Mouse (Mus musculus) ES-Bruce4 (cell line): ENCODE measurements around the gene Mfap1b.

ENCODE experiments used
- CTCF ChIP-seq: IDR thresholded peaks from one replicate; pipeline ENCODE4 v1.8.1; 2011; ENCODE audit warnings: low read depth, low read length
- EP300 ChIP-seq: IDR thresholded peaks from 2 replicates; pipeline ENCODE4 v1.6.1; 2011; ENCODE audit warnings: low read depth, low read length; ENCODE audit not compliant: insufficient read depth
- POLR2A ChIP-seq: IDR thresholded peaks from one replicate; pipeline ENCODE4 v1.8.1; 2011; ENCODE audit warnings: low read length; ENCODE audit not compliant: insufficient read depth

DNA sequence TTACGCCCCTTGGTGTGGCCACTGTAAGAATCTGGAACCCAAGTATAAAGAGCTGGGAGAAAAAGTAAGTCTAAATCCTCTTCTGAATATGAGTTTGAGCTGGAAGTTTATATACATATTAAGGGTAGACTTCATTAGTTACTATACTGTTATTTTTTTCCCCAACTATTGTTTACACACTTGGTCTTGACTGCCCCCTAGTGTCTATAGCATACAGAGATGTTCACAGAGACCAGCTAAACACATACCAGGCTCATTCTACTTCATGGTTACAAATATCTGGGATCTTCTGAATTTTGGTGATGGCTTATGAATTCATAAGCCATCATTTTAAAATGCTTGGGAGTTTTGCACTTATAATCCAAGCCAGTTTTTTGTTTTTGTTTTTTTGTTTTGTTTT is 39.0 kb downstream of the Mfap1b start:
- TF ChIP-seq CTCF (no peak), POLR2A (no peak), EP300 (no peak)
